Mouse (Mus musculus) olfactory bulb, adult 2 months (tissue): ENCODE measurements around the gene Ptafr.

ENCODE experiments used
- CTCF ChIP-seq: fragments of 200-500 bp; IDR thresholded peaks from 2 replicates; pipeline ENCODE4 v1.5.1; 2012; ENCODE audit warnings: low read depth, mild to moderate bottlenecking, low read length, moderate library complexity; ENCODE audit not compliant: insufficient read depth
- POLR2A ChIP-seq: fragments of 200-500 bp; IDR thresholded peaks from 2 replicates; pipeline ENCODE4 v1.6.1; 2012; ENCODE audit warnings: mild to moderate bottlenecking, low read depth, low read length, moderate library complexity; ENCODE audit not compliant: insufficient read depth

DNA sequence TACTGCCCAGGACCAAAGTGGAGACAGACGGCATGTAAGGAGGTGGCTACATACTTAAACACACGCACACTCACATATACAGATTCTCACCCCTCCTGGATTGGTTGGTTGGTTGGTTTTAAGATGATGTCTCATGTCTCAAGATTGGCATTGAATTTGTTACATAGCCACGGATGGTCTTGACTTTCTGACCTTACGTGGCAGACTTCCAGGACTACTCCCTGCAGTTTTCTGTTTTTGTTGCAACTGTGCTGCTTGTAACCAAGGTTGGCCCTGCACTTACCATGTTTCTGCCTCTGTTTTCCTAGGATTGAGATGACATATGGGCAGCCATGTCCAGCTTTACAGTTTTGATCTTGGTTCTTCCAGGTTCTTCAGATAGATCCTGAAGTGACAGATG, 22.5 kb upstream of the Ptafr start:
- TF ChIP-seq CTCF = no peak
- no peak for TF ChIP-seq POLR2A
